Mouse (Mus musculus) brain, embryonic 14.5 days (tissue): ENCODE data around the gene Casz1. TPM values are rescaled to one million over a fixed set of nuclear protein-coding genes. Genes with fewer than 3 reads are reported as not detected.

Experiments
- DNase-seq: peaks from one replicate; pipeline ENCODE4 v3.0.0-alpha.2; 2011; ENCODE audit warnings: low read depth
- CTCF ChIP-seq: fragments of 200-500 bp; IDR thresholded peaks from 2 replicates; pipeline ENCODE4 v1.5.1; 2012; ENCODE audit warnings: inconsistent platforms, mild to moderate bottlenecking, moderate library complexity, borderline replicate concordance; ENCODE audit not compliant: insufficient read depth, insufficient read length; ENCODE audit errors: extremely low read depth
- POLR2A ChIP-seq: fragments of 200-500 bp; IDR thresholded peaks from 2 replicates; pipeline ENCODE4 v1.6.1; 2012; ENCODE audit warnings: mild to moderate bottlenecking, inconsistent platforms, borderline replicate concordance; ENCODE audit not compliant: poor library complexity, insufficient read depth, insufficient read length, severe bottlenecking; ENCODE audit errors: extremely low read depth
- polyA plus RNA-seq: library from polyadenylated mRNA; depleted of rRNA; stranded (reverse); fragments of >200 nt; gene quantifications from 2 replicates; pipeline ENCODE4 v1.2.3, GENCODE M21; 2012

The Casz1 gene
- polyA plus RNA-seq, 1 experiment: 6.9 TPM

- DNase-seq: peak; percentile 29
- TF ChIP-seq POLR2A (no peak), CTCF (no peak)
These were observed 174.1 kb downstream of the Casz1 start for GRCm38 (mm10) chr4:148978221-148978855.

GRCm38 (mm10) chr4:148978926-148979325 lies 174.7 kb downstream of the Casz1 start:
- no peak for TF ChIP-seq CTCF
- TF ChIP-seq POLR2A: no peak

DNA sequence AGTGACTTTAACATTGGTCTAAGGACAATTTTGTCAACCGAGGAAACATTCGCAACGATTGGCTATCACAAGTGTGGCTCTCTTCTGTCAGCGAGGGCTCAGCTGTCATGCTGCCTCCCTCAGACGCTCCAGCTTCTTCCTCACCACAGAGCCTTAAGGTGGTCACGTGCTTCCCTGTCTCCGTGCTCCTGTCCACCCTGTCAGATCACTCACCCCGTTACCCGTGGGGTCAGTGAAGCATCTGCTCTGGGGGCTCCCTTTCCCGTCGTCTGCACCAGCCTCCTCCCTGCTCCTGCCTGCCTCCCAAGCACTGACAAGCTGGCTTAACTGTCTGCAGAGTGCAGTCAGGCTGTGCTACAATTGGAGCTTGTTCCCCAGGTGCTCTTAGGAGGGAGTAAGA lies 175.6 kb downstream of the Casz1 start:
- DNase-seq: no peak
- no peak for TF ChIP-seq CTCF

More at GRCm38 (mm10) chr4:148978926-148979325, 174.7 kb downstream of the Casz1 start:
- DNase-seq: no peak

DNA sequence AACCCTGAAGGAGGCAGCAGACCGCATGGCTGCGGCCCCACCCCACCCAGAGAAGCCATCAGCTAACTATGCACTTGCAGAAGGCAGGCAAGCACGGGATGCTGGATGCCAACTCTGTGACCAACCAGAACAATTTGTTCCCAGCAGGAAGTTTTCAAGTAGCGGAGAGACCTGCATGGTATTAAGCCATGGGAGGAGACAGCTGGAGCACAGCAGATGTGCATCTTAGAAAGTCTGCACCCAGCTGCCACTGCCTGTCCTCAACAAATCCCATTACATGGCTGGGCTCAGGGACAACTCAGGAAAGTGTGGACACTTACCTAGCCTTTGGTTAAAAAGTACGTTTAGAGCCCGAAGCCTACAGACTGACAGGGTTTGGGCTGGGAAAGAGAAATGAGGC lies 178.0 kb downstream of the Casz1 start:
- TF ChIP-seq POLR2A: no peak
- no peak for TF ChIP-seq CTCF
- DNase-seq: peak; percentile 32

DNA sequence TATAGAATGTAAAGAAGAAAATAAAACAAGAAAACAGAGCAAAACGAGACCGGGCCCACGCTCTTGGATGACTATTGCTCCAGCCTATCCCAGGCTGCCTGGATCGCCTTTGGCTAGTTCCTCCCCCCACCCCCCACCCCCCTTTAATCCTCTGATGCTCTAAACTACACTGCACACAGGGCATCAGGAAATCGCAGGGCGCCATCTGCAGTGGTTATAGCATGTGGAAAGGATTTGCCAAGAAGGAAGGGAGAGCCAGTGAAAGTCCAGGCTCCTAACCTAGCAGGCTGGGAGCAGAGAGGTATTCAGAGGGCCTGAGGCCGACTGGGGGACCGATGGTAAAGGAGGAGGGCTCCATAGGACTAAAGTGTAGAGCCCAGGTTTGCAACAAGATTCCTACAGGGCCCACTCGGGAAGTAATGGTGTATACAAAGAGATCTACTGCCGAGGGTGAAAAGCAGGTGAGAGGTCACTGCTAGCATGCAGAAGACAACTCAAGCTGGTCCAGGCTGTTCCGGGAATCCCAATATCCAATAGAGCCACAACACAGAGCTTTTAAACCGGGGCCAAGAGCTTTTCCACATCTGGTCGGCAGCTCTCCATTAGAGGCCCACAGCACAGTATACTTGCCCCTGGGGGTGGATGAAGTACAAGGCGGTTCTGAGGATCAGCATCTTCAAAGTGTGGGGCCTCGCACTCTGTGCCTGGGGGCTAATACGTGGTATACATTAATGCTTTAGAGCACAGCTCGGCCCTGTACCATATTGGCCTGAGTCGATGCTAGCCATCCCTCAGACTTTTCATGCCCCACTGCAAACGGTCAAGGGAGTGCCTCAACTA lies 180.7 kb downstream of the Casz1 start:
- peak; percentile 80 for DNase-seq
- TF ChIP-seq CTCF: no peak
- no peak for TF ChIP-seq POLR2A

- peak; percentile 38 for DNase-seq
These were observed 181.6 kb downstream of the Casz1 start for GRCm38 (mm10) chr4:148985541-148986476.

GRCm38 (mm10) chr4:148990038-148990437 lies 185.8 kb downstream of the Casz1 start:
- TF ChIP-seq POLR2A (no peak), CTCF (no peak)
- no peak for DNase-seq

More at GRCm38 (mm10) chr4:148985541-148986476, 181.6 kb downstream of the Casz1 start:
- TF ChIP-seq CTCF: no peak
- no peak for TF ChIP-seq POLR2A

GRCm38 (mm10) chr4:148993948-148994347 lies 189.7 kb downstream of the Casz1 start:
- no peak for TF ChIP-seq POLR2A
- no peak for TF ChIP-seq CTCF
- DNase-seq: no peak

- no peak for DNase-seq
- no peak for TF ChIP-seq POLR2A
- no peak for TF ChIP-seq CTCF
These were observed 196.5 kb downstream of the Casz1 start for GRCm38 (mm10) chr4:149000746-149001145.

- TF ChIP-seq CTCF: no peak
- no peak for TF ChIP-seq POLR2A
These were observed 197.3 kb downstream of the Casz1 start for GRCm38 (mm10) chr4:149001515-149001914.

More at GRCm38 (mm10) chr4:149001515-149001914, 197.3 kb downstream of the Casz1 start:
- DNase-seq: no peak
